ENCODE assay signal across 30 mouse cellular contexts in genomic region chr13:93984521-93984920, GRCm38 (mm10).
"Had no signal": no experiment of that assay in that cellular context is flagged by ENCODE, and none has a peak within 500 bp of the region (broad histone marks: within the 10 kb centered on the region; RNA-seq: fewer than 3 reads in every experiment).

No protein-coding gene starts in this region.

- H3K4me3 ChIP-seq: heart, embryonic 12.5 days; heart, embryonic 13.5 days; heart, embryonic 15.5 days; hindbrain, embryonic 10.5 days; hindbrain, embryonic 12.5 days; hindbrain, embryonic 13.5 days; hindbrain, embryonic 15.5 days; intestine, embryonic 15.5 days; kidney, embryonic 15.5 days; layer of hippocampus, adult 2 months; left cerebral cortex, adult 2 months had no signal

- H3K36me3 ChIP-seq: heart, embryonic 12.5 days; heart, embryonic 13.5 days; heart, embryonic 15.5 days; hindbrain, embryonic 10.5 days; hindbrain, embryonic 12.5 days; hindbrain, embryonic 13.5 days; hindbrain, embryonic 15.5 days; intestine, embryonic 15.5 days; kidney, embryonic 15.5 days had no signal

- H3K9ac ChIP-seq: heart, embryonic 12.5 days; heart, embryonic 13.5 days; heart, embryonic 15.5 days; hindbrain, embryonic 12.5 days; hindbrain, embryonic 13.5 days; hindbrain, embryonic 14.5 days; hindbrain, embryonic 15.5 days; intestine, embryonic 15.5 days; kidney, embryonic 15.5 days had no signal

- DNase-seq: heart, postnatal 10 days; heart, postnatal 14 days; heart, postnatal 36 days; heart, postnatal 4 days; kidney, adult 11 months; kidney, adult 18-20 months; kidney, adult 2 months; kidney, adult 8-10 months; kidney, adult 9 months; kidney, postnatal 10 days; kidney, postnatal 14 days; kidney, postnatal 25 days; kidney, postnatal 36 days; kidney, postnatal 4 days; layer of hippocampus, adult 9-11 months; layer of hippocampus, postnatal 36 days had no signal

- H3K27me3 ChIP-seq: heart, embryonic 12.5 days; heart, embryonic 13.5 days; heart, embryonic 15.5 days; hindbrain, embryonic 12.5 days; hindbrain, embryonic 13.5 days; hindbrain, embryonic 15.5 days; intestine, embryonic 15.5 days; kidney, embryonic 15.5 days had no signal

- H3K9me3 ChIP-seq: heart, embryonic 15.5 days; hindbrain, embryonic 10.5 days; hindbrain, embryonic 12.5 days; hindbrain, embryonic 13.5 days; hindbrain, embryonic 15.5 days; intestine, embryonic 15.5 days; kidney, embryonic 15.5 days had no signal

- H3K4me1 ChIP-seq: hindbrain, embryonic 15.5 days had no signal

- H3K27ac ChIP-seq: hindbrain, embryonic 10.5 days; hindbrain, embryonic 12.5 days; hindbrain, embryonic 13.5 days; hindbrain, embryonic 14.5 days; hindbrain, embryonic 15.5 days; hindbrain, postnatal 0 days; intestine, embryonic 15.5 days; kidney, embryonic 15.5 days; kidney, postnatal 0 days; layer of hippocampus, adult 2 months; left cerebral cortex, adult 2 months had no signal
